Mouse (Mus musculus) limb, embryonic 11.5 days (tissue): ENCODE measurements at regions not wholly inside any gene's neighbourhood (a gene's known extent, or its start where the extent isn't known, plus 50 kb on each side); places are given as distances from the start of the nearest gene placed in this dataset.

Source experiments
- ATAC-seq: fragments of 200-750 bp; cut with Nextera tagmentation; 2 replicates; pipeline ENCODE4 v1.8.0; 2017; ENCODE audit warnings: low read depth; ENCODE audit not compliant: insufficient number of reproducible peaks, low FRiP score, low TSS enrichment
- DNase-seq: peaks from one replicate; pipeline ENCODE4 v3.0.0-alpha.2; 2015; ENCODE audit warnings: low spot score
- H3K27ac ChIP-seq: fragments of 300-500 bp; sonication (generic); replicated peaks from 2 replicates; pipeline ENCODE4 v1.5.1; 2014; ENCODE audit warnings: low read depth, mild to moderate bottlenecking, low read length
- H3K27me3 ChIP-seq: fragments of 300-500 bp; sonication (generic); 2 replicates; pipeline ENCODE4 v1.6.1; 2014; ENCODE audit warnings: mild to moderate bottlenecking, low read length, mixed read lengths; ENCODE audit not compliant: control insufficient read depth, insufficient read depth
- H3K36me3 ChIP-seq: fragments of 300-500 bp; sonication (generic); 2 replicates; pipeline ENCODE4 v1.6.1; 2014; ENCODE audit warnings: mild to moderate bottlenecking, low read length, moderate library complexity, mixed read lengths; ENCODE audit not compliant: control insufficient read depth, insufficient read depth
- H3K4me1 ChIP-seq: fragments of 300-500 bp; sonication (generic); 2 replicates; pipeline ENCODE4 v1.6.1; 2014; ENCODE audit warnings: low read length, mixed read lengths; ENCODE audit not compliant: control insufficient read depth, insufficient read depth
- H3K4me2 ChIP-seq: fragments of 300-500 bp; sonication (generic); 2 replicates; pipeline ENCODE4 v1.6.1; 2014; ENCODE audit warnings: low read depth, mild to moderate bottlenecking, moderate library complexity; ENCODE audit not compliant: severe bottlenecking
- H3K4me3 ChIP-seq: fragments of 300-500 bp; sonication (generic); 2 replicates; pipeline ENCODE4 v1.5.1; 2014; ENCODE audit warnings: low read depth, low read length
- H3K9ac ChIP-seq: fragments of 300-500 bp; sonication (generic); 2 replicates; pipeline ENCODE4 v1.6.1; 2014; ENCODE audit warnings: mild to moderate bottlenecking, low read length
- H3K9me3 ChIP-seq: fragments of 300-500 bp; sonication (generic); 2 replicates; pipeline ENCODE4 v1.6.1; 2016; ENCODE audit warnings: low read length; ENCODE audit not compliant: control insufficient read depth
- WGBS: fragments of 180-500 bp; shearing (Covaris S2); extraction: QIAGEN DNeasy Blood & Tissue Kit; methylation state at CpG from one replicate; pipeline ENCODE4 v1.1.7; 2014; 5-methylcytosine and 5-hydroxymethylcytosine counted together

DNA sequence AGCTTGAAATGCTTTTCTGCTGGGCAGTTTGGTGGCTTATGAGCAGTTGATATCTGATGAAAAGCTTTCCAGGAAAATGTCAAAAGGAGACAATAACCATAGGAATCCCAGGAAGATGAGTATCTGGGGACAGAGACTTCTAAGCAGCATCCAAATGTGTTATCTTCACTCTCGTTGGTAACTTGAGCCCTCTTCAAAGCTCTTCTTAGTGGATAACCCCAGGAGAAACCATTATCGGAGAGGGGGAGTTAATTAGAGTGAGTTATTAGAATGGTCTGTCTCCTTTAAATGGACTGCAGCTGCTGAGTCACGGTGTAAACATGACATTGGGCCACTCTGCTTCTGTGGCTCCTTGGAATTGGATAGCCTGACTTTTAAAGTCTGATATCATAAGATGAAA lies 436.4 kb upstream of the Sox9 start:
- Histone ChIP-seq H3K9me3 (no peaks in the 10 kb centered on the region), H3K4me2 (no peak overlapping the region), H3K4me1 (no peaks in the 10 kb centered on the region), H3K9ac (no peak overlapping the region), H3K27me3 (no peaks in the 10 kb centered on the region), H3K4me3 (no peak overlapping the region), H3K36me3 (no peaks in the 10 kb centered on the region), H3K27ac (no peak overlapping the region)
- ATAC-seq = no peak
- no peak for DNase-seq
- WGBS = 2% methylated on average over 3 of the region's 3 CpGs

DNA sequence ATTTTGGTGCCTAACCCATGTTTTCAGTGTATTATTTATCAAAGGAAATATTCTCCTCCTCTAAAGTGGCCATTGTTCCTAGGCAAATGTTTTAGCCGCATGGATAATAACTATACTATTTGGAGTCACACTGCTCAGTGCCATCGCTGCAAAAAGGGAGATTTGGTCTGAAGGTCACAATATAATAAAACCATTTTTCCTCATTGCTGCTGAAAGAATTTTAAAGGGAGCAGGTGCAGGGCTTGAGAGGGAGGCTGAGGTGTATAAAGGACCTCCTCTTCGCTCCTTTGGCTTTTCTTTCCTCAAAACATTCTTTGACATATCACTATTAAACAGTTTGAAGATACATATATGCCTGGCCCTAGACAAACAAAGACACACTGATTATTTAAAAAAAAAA lies 435.9 kb upstream of the Sox9 start:
- ATAC-seq (no peak), DNase-seq (no peak)
- Histone ChIP-seq H3K4me1 (no peaks in the 10 kb centered on the region), H3K4me2 (no peak overlapping the region), H3K4me3 (no peak overlapping the region), H3K36me3 (no peaks in the 10 kb centered on the region), H3K27me3 (no peaks in the 10 kb centered on the region), H3K27ac (no peak overlapping the region), H3K9me3 (no peaks in the 10 kb centered on the region), H3K9ac (no peak overlapping the region)
- 93% methylated on average over 3 of the region's 3 CpGs for WGBS

DNA sequence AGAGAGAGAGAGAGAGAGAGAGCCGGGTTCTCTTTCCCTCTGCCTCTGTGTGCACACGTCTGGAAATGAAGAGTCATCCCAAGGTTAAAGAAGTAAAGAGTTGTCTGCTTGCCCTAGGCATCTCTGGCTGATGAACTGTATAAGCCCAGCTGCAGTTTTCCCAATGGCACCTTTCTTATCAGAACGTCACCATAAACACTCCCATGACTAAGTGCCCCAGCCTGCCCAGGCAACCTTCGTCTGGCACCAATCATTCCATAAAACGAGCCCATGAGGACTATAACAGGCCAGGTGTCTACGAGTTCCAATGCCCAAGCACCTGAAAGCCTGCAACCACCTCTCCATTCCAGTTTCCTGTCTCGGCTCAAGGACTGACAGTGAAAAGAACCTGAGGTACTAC lies 435.5 kb upstream of the Sox9 start:
- WGBS = 42% methylated on average over 7 of the region's 7 CpGs
- H3K9ac ChIP-seq = no peak overlapping the region
- H3K36me3 ChIP-seq = no peaks in the 10 kb centered on the region
- ATAC-seq (no peak), DNase-seq (no peak)
- no peaks in the 10 kb centered on the region for H3K9me3 ChIP-seq
- no peak overlapping the region for H3K4me3 ChIP-seq
- no peak overlapping the region for H3K27ac ChIP-seq
- no peaks in the 10 kb centered on the region for H3K27me3 ChIP-seq
- no peaks in the 10 kb centered on the region for H3K4me1 ChIP-seq
- no peak overlapping the region for H3K4me2 ChIP-seq

DNA sequence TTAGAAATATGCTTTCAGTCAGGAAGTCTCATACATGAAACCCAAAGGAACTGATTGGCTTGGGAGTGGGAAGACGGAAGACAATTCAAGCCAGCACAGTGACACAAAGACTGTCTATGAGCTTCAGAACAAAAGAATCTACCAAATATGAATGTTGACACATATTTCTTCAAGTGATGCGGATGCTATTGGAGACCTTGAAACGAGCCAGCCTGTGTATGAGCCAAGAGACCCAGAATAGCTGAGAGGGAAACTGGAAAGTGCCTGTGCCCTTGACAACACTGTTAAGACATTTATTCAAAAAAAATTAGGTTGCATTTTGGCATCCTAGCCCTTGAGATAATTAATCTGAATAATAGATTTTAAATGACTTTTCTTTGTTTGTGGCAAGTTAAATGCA lies 426.7 kb upstream of the Sox9 start:
- Histone ChIP-seq H3K9ac (no peak overlapping the region), H3K4me1 (no peaks in the 10 kb centered on the region), H3K36me3 (no peaks in the 10 kb centered on the region), H3K4me2 (no peak overlapping the region), H3K4me3 (no peak overlapping the region), H3K27ac (no peak overlapping the region), H3K27me3 (no peaks in the 10 kb centered on the region), H3K9me3 (no peaks in the 10 kb centered on the region)
- DNase-seq (no peak), ATAC-seq (no peak)
- 95% methylated on average over 3 of the region's 3 CpGs for WGBS

DNA sequence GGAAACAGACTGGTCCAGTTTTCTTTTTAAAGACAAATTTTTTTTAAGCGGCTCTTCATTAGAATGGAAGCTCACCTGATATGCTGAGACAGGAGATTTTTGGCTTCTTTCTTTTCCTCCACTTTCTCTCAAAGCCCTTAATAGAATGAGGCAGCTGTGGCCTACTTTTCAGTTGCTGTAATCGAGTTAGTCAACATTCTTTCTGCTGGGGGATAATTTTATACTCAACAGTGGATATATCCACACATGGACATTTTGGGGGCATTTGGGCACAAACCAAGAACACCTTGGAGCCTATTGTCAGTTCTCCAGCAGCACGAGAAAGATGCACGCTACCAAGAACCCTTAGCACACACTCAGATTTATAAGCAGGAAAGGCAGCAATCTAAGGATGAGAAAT lies 415.3 kb upstream of the Sox9 start:
- ATAC-seq (no peak), DNase-seq (no peak)
- Histone ChIP-seq H3K4me2 (no peak overlapping the region), H3K36me3 (no peaks in the 10 kb centered on the region), H3K4me1 (no peaks in the 10 kb centered on the region), H3K9ac (no peak overlapping the region), H3K9me3 (no peaks in the 10 kb centered on the region), H3K4me3 (no peak overlapping the region), H3K27ac (no peak overlapping the region), H3K27me3 (no peaks in the 10 kb centered on the region)
- WGBS = 89% methylated on average over 4 of the region's 4 CpGs

DNA sequence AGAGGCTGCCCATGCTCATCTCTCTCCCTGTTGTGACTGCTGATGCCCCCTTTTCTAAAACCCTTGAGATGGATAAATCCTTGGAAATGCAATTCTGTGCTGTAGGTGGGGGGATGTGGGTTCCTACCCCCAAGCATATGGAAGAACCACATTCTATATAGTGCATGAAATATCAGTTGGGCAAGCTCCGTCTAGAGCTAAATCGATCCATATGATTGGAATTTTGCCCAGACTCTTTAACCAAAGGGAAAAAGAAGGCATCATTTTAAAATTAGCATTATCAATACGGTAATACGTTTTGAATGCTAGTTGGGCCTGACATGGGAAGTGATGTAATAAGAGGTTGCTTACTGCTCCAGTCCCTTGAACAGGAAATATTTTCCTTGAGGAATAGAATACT lies 411.1 kb upstream of the Sox9 start:
- Histone ChIP-seq H3K4me3 (no peak overlapping the region), H3K4me2 (no peak overlapping the region), H3K27me3 (no peaks in the 10 kb centered on the region), H3K9me3 (no peaks in the 10 kb centered on the region), H3K36me3 (no peaks in the 10 kb centered on the region), H3K27ac (no peak overlapping the region), H3K4me1 (no peaks in the 10 kb centered on the region), H3K9ac (no peak overlapping the region)
- DNase-seq (no peak), ATAC-seq (no peak)
- WGBS = 87% methylated on average over 4 of the region's 4 CpGs

DNA sequence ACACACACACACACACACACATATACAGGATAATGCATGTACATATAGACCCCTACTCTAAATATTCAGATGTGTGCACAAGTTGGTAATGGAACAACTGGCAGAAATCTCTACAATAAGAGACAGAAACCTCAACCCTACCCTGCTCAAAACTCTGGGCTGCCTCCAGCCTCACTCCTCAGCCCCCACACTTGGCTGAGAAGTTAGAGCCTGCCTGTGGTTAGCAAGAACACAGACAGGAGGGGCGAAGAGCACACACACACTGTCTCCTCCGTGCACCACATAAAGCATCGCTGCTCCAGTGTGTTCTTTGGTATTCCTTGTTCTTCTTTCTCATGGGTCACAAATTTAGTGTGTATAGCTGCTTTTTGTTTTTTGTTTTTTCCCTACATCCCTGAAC lies 382.0 kb upstream of the Sox9 start:
- H3K27me3 ChIP-seq = no peaks in the 10 kb centered on the region
- no peak overlapping the region for H3K4me3 ChIP-seq
- H3K36me3 ChIP-seq = no peaks in the 10 kb centered on the region
- WGBS = 90% methylated on average over 3 of the region's 3 CpGs
- H3K9ac ChIP-seq = no peak overlapping the region
- no peaks in the 10 kb centered on the region for H3K4me1 ChIP-seq
- no peak for ATAC-seq
- H3K27ac ChIP-seq = no peak overlapping the region
- no peaks in the 10 kb centered on the region for H3K9me3 ChIP-seq
- H3K4me2 ChIP-seq = no peak overlapping the region
- DNase-seq = no peak

DNA sequence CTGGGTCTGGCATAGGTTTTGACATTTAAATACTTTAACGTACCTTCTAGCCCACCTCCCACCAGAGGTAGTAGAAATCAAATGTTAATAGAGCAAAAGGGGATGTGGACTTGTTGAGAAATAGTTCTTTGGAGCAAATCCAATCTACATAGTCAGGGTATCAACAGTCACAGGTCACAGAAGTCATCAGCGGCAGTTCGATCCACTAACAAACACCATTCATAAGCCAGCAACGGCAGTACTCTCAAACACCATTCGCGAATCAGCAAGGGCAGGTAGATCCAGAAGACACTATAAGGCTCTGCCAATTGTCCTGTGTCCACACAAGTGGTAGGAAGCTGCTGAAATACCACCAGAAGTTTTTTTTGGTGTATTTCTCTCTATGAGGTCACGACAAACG lies 374.3 kb upstream of the Sox9 start:
- no peak overlapping the region for H3K4me3 ChIP-seq
- no peaks in the 10 kb centered on the region for H3K27me3 ChIP-seq
- no peak for DNase-seq
- no peak overlapping the region for H3K27ac ChIP-seq
- H3K4me2 ChIP-seq = no peak overlapping the region
- H3K36me3 ChIP-seq = no peaks in the 10 kb centered on the region
- H3K4me1 ChIP-seq = no peaks in the 10 kb centered on the region; the same call in 1 of the 2 replicates
- 0 out of 2 replicates have a peak, but pooled peaks cover 5% of the 10 kb centered on the region for H3K9me3 ChIP-seq
- ATAC-seq = no peak
- H3K9ac ChIP-seq = no peak overlapping the region
- 94% methylated on average over 8 of the region's 8 CpGs for WGBS

DNA sequence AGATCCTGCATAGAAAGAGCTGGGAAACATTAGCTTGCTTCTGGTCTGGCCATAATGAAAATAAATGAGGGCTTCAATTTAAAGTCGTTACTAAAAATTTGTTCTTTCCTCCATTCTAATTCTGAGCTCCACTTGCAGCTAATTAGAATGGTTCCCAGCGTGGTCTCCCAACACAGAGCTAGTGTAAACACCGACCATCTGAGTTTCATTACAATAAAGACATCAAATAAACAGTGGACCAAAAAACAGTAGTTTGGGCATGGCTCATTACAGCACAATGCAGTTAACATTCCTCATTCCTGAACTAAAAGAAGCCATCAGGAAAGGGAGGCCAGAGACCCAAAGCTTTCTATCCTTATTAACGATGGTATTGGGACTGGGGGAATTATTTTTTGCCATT lies 369.6 kb upstream of the Sox9 start:
- H3K4me3 ChIP-seq = no peak overlapping the region
- peak; percentile 60 for ATAC-seq
- peak; percentile 41 for DNase-seq

More for the DNA sequence above, 369.6 kb upstream of the Sox9 start:
- no peaks in the 10 kb centered on the region for H3K36me3 ChIP-seq
- no peak overlapping the region for H3K4me2 ChIP-seq
- H3K9ac ChIP-seq = no peak overlapping the region
- H3K4me1 ChIP-seq = peaks cover 3% of the 10 kb centered on the region
- H3K27ac ChIP-seq = no peak overlapping the region
- 0 out of 2 replicates have a peak, but pooled peaks cover 4% of the 10 kb centered on the region for H3K9me3 ChIP-seq
- H3K27me3 ChIP-seq = no peaks in the 10 kb centered on the region
- WGBS = 9% methylated on average over 4 of the region's 4 CpGs
